Mouse (Mus musculus) gastrocnemius, postnatal 4 days (tissue): Measurements from ENCODE around the gene Mrps35. TPM values are rescaled to one million over a fixed set of nuclear protein-coding genes. Genes with fewer than 3 reads are reported as not detected.

Experiments
- DNase-seq, 2 experiments: peaks; one replicate each; pipeline ENCODE4 v3.0.0; 2021 to 2022; ENCODE audit warnings: low spot score in 2 of 2, mixed read lengths in 2 of 2
- total RNA-seq, 2 experiments: library from RNA; stranded (reverse); gene quantifications; 2 replicates each; pipeline ENCODE4 v1.2.3; 2021

The Mrps35 gene
- total RNA-seq, 2 experiments from 2014 or later: 95.5 to 99.8 TPM

- no peak for DNase-seq
Measured at GRCm38 (mm10) chr6:147085398-147086040, 43.0 kb downstream of the Mrps35 start.

- DNase-seq: peak in 1 of 2 experiments; percentile 20
Measured at GRCm38 (mm10) chr6:147086594-147087225, 44.1 kb downstream of the Mrps35 start, which contains the start of gene Mansc4. Gene Mansc4 (minus strand): TSS chr6:147087032.

DNA sequence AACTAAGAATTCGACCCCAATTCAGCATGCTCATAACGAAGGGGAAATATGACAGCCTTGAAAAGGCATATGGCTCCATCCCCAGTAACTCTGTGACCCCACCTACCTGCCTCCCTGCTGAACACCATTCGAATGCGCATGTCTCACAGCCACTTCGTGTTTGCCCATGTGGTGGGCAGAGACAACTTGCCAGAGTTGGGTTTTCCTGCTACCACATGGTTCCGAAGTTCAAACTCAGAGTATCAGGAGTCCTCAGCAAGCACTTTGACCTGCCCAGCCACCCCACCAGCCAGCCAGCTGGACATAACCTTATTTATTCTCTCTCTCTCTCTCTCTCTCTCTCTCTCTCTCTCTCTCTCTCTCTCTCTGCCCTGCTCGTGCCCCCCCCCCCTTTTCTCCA lies 45.2 kb downstream of the Mrps35 start:
- no peak for DNase-seq

- no peak for DNase-seq
Measured at GRCm38 (mm10) chr6:147088517-147088916, 46.0 kb downstream of the Mrps35 start.

- DNase-seq: no peak
Measured at GRCm38 (mm10) chr6:147090191-147090590, 47.6 kb downstream of the Mrps35 start.

DNA sequence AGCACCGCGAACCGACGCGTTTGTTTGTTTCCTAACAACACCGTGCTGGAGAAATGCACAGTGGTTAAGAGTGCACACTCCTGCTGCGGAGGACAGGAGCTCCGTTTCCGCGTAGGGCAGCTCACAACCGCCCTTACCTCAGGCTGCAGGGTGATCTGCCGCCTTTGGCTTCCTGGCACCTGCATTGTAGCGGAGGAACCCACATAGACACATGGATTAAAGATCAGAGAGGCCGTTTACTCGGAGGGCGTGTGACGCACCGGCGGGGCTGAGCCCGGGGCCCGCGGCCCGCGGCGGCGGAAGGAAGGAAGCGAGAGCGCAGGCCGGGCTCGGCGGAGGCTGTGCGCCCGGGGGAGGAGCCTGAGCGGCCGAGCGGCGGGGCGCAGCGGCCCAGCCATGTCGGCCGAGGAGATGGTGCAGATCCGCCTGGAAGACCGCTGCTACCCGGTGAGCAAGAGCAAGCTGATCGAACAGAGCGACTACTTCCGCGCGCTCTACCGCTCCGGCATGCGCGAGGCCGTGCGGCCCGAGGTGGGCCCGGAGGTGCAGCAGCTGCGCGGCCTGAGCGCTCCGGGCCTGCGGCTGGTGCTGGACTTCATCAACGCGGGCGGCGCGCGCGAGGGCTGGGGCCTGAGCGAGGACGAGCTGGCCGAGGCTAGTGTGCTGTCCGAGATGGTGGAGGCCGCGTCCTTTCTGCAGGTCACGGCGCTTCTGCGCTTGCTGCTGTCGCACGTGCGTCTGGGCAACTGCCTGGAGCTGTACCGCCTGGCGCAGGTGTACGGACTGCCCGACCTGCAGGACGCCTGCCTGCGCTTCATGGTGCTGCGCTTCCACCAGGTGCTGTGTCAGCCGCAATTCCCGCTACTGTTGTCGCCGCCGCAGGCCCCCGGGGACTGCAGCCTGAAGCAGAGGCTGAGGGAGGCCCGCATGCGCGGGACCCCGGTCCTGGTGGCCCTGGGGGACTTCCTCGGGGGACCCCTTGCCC lies 48.9 kb downstream of the Mrps35 start, which contains the start of gene Klhl42:
Klhl42 (plus strand) TSS at position 244 of the 985 bp plus-strand sequence.
- DNase-seq: peak; percentile 76 to 82

DNA sequence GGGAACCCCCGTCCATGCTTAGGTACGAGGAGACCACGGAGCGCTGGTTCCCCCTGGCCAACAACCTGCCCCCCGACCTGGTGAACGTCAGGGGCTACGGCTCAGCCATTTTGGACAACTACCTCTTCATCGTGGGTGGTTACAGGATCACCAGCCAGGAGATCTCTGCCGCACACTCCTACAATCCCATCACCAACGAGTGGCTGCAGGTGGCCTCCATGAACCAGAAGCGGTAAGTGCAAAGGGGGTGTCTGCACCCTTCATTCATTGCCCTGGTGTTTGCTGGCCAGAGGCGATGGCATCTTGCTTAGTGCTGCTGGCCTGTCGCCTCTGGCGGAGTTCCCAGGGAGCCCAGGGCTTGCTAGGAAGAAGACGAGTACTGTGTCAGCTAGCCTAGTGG lies 49.6 kb downstream of the Mrps35 start:
- DNase-seq: peak in 1 of 2 experiments; percentile 61

- no peak for DNase-seq
Measured at GRCm38 (mm10) chr6:147094771-147095170, 52.2 kb downstream of the Mrps35 start.

DNA sequence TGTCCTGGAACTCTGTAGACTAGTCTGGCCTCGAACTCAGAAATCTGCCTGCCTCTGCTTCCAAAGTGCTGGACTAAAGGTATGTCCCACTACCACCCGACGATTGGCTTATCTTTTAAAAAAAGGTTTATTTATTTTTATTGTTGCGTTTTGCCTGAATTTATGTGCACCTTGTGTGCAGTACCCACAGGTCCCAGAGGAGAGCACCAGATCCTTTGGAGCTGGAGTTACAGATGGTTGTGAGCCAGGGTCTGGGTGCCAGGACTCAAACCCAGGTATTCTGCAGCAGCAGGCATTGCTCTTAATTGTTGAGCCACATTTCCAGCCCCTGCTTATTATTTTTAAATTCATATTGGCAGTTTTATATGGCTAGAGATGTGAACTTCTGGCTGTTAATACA lies 53.5 kb downstream of the Mrps35 start:
- DNase-seq: no peak

DNA sequence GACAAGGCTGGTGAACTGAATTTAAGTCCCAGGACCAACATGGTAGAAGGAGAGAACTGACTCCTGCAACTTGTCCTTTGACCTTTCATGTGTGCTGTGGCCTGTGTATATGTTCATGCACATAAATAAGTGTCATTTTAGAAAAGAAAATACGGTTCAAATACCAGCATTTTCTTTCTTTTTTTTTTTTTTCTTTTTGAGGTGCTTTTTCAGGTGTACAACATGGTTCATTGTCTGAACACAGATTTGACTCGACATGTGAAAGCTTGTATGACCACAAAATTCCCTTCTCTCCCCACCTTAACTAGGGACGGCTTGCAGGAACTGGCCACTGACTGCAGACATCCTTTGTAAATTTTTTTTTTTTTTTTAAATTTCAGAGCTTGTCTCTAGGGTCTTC lies 54.4 kb downstream of the Mrps35 start:
- DNase-seq: no peak

DNA sequence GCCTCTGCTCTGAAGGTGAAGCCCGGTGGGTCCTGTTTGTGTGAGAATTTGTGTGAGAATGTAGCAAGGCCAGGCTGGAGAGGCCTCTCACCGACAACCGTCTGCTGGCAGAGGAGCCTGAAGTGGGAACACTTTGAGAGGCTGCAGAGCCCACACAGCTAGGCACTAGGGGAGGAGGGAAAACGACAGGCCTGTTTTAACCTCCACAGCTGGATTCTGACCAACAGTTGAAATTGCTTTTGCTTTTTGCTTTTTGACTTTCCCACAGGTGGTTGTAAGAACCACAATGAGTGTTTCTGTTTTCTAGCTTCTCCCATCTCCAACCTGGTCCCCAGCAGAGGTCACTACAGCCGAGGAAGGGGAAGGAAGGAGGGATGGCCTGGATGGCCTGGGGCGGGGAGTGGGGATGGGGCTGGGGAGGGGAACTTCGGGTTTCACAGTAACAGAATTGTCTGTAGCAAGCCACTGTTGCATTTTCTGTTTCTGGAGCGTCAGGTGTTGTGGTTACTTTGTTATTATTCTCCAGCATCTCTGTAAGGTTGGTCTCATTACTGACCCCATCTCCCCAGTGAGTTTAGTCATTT lies 54.9 kb downstream of the Mrps35 start:
- DNase-seq: no peak

- no peak for DNase-seq
Measured at GRCm38 (mm10) chr6:147099458-147100277, 57.1 kb downstream of the Mrps35 start.

DNA sequence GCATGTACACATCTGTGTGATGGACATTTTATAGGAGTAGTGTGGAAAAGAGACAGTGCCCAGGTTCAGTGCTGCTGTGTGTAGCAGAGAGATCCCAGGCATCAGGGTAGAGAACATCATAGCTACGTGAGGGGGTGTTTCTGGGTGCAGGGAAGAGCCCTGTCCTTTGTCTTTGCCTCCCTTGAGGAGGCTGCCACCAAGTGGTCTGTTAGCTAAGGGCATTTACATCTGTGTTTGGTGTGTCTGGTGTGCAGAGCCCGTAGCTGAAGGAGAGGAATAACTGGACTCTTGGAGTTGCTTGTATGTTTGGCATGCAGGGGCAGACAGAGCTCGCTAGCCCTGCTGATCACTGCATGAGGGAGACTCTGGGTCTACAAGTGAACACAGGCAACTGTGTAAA lies 59.7 kb downstream of the Mrps35 start:
- DNase-seq: no peak

DNA sequence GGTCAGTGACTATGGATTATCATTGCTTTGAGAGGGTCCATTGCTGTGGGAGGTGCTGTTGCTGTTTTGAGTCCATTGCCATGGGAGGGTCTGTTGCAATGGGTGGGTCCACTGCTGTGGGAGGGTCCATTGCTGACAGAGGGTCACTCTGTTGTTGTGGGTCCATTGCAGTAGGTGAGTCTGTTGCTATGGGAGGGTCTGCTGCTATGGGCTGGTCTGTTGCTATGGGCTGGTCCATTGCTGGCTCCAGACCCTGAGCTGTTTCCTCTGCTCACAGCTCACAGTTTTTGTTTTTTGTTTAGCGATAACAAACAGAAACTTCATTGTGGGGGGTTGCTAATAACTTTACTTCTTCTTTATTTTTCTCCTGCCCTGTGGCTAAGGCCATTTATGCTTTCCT lies 63.0 kb downstream of the Mrps35 start:
- no peak for DNase-seq

- DNase-seq: no peak
Measured at GRCm38 (mm10) chr6:147106716-147107115, 64.2 kb downstream of the Mrps35 start.

DNA sequence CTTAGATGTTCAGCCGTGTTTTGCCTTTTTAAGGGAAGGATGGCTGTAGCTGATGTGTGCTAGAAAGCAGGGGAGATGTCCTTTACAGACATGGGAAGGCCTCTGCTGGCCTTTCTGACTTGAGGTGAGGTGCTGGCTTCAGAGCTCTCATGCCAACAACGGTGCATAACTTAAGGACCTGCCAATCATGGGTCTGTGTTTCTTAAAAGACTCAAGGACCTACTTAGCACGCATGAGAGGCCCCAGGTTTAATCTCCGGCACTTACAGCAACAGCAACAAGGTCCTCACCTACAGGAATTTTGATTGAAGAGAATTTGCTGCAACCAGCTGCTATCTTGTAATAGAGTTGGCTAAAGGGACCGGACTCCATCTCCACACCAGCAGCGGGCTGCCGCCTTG lies 66.7 kb downstream of the Mrps35 start:
- no peak for DNase-seq

- DNase-seq: peak; percentile 79 to 90
Measured at GRCm38 (mm10) chr6:147116579-147116978, 74.0 kb downstream of the Mrps35 start.

DNA sequence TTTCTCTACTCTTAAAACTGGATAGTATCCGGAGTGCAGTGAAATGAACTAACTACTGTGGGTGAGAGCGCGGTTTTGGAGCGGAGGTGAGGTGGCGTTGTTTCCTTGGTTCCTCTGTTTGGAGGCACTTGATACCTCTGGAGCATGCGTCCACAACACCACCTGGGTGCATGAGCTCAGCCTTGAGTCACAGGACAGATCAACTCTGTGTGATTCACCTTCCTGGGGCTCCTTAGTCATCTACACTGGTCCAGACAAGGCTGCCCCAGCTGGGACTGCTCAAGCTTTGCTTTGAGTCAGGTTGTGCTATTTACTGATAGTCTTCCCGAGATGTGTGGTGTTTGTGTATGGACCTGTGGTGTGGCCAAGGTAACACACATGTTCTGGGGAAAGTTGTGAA lies 75.2 kb downstream of the Mrps35 start:
- DNase-seq: no peak

GRCm38 (mm10) chr6:147118190-147118589 lies 75.6 kb downstream of the Mrps35 start:
- DNase-seq: no peak

- no peak for DNase-seq
Measured at GRCm38 (mm10) chr6:147121320-147121719, 78.8 kb downstream of the Mrps35 start.
